Mouse (Mus musculus): ENCODE measurements at regions not wholly inside any gene's neighbourhood (a gene's known extent, or its start where the extent isn't known, plus 50 kb on each side); places are given as distances from the start of the nearest gene placed in this dataset.

GRCm38 (mm10) chr3:52929827-52930605 is 87.0 kb downstream of the Cog6 start:
- no peak for DNase-seq (ENCODE audit: extremely low read depth, insufficient read length, low spot score)

DNA sequence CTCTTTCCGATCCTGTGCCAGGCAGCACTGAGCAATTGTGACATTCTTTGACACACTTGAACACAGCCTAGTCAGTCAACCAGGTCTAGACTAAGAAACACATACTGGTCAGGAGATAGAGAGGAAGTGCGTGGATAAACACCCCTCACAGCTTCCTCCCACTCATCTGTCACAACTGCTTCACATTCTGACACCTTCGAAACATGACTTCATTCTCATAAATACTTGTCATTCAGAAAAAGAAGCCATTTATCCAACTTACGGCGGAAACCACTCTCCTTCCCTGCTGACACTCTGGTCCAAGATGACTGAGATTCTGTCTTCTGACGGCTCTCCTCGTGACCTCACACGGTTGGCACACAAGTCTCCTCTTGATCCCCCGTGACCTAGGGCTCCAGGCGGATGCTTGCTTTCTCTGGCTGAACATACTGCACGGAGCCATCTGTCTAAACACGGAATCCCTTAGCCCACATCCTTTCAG is 89.6 kb downstream of the Cog6 start:
- DNase-seq (ENCODE audit: extremely low read depth, insufficient read length, low spot score) = no peak

DNA sequence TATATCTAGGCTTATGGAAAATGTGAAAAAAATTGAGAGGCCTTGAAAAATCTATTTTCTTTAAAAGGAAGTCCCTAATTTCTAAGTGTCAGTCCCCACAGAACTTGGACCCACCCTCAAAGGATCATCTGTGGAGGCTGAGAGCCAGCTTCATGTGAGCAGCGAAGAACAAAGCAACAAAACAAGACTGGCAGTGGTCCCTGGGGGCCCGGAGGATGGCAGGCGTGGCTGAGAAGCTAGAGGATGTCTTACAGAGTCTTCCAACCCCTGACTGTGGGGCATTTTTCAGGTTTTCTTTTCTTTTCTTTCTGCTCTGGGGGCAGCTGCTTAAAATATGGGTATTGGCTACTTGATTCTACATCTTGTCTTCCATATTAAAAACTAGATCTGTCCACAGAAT is 90.5 kb downstream of the Cog6 start:
- DNase-seq (ENCODE audit: extremely low read depth, insufficient read length, low spot score) = no peak

GRCm38 (mm10) chr3:52925223-52925622 is 91.8 kb downstream of the Cog6 start:
- DNase-seq (ENCODE audit: extremely low read depth, insufficient read length, low spot score) = no peak

- no peak for DNase-seq (ENCODE audit: extremely low read depth, insufficient read length, low spot score)
Observed at GRCm38 (mm10) chr3:52924631-52925030, 92.4 kb downstream of the Cog6 start.

- DNase-seq (ENCODE audit: extremely low read depth, insufficient read length, low spot score) = no peak
Observed at GRCm38 (mm10) chr3:52923824-52924559, 93.0 kb downstream of the Cog6 start.

DNA sequence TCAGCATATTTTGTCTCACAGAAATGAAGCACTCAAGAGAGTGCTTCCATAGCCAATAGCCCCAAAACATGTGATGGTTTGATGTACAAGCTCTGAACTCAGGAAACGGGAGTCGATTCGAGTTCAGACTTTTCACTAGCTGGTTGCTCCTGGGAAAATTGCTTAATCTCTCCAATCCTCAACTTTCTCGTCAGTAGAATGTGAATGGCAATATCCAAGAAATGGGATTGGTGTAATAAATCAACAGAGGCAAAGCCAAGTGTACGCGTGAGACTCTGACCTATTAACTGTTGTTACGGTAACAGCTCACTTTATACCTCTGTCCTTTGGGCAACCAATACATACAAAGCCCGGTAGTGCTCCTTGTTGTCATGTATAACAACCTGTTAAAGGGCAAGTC is 94.6 kb downstream of the Cog6 start:
- DNase-seq (ENCODE audit: extremely low read depth, insufficient read length, low spot score) = no peak

DNA sequence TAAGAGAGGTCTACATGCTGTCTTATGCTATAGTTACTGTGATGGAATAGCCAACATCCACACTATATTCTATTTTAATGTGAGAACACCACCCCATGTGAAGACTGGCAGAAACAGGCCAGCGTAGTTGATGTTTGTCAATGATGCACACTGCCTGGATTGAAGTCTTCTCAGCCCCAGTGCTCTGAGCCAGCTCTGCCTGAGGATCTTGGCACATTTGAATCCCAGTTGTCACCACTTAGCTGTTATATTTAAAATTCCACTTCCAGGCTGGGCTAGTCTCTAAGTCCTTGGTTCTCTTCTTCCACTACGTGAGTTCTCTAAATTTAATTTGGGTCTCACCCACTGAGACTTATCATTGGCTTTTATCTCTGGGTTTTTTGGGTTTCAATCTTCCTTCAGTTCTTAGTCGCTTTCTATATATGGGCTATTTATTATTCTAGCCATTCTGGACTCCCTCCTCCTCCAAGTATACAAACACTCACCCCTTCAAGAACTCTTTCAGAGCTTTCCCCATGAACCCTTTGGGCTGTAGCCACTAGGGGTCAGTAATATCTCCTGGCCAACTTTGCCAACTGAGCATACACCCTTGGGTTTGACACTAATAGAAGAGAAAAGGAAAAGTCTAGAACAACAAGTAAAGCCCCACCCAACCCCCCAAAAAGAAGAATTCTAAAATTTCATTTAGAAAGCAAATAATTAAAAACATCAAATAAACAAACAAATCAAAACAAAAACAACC is 110.0 kb downstream of the Cog6 start:
- no peak for DNase-seq (ENCODE audit: extremely low read depth, insufficient read length, low spot score)

DNA sequence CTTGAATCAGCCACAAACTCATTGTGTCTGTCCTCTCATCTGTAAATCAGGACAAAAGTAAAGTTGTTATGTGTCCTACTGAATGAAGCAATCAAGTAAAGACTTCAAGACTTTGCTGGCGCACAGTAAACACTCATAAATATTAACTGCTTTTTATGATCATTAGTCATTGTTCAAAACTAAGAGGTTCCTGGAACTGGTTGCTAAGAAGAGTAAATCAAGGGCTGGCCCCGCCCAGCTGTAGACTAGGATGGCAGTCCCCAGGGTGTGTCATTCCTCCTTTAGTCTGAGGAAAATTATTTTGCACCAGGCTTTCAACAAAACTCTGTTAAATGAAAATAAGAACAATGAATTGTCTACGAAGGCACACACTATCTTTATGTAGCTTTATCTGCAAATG is 113.0 kb downstream of the Cog6 start:
- no peak for DNase-seq (ENCODE audit: extremely low read depth, insufficient read length, low spot score)

DNA sequence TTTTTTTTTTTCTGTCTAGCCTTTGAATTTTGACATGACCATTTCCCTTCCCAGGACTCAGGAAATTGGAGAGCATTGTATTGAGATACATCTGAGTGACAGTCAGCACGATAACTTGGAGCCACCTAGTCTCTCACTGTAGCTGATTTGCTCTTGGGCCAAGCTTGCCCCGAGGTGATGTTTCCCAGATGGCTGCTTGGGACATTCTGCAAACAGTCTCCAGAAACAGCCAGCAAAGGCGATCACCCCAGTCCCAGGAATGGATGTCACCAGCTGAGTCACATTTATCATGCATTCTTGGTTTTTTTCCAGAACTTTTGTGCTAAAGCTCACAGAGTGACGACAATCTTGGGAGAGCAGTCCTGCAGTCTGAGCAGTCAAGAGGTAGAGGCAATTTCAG is 119.4 kb downstream of the Cog6 start:
- DNase-seq (ENCODE audit: extremely low read depth, insufficient read length, low spot score) = no peak

- DNase-seq (ENCODE audit: extremely low read depth, insufficient read length, low spot score) = no peak
Observed at GRCm38 (mm10) chr3:52896462-52896861, 120.6 kb downstream of the Cog6 start.

- no peak for DNase-seq (ENCODE audit: extremely low read depth, insufficient read length, low spot score)
Observed at GRCm38 (mm10) chr3:52895751-52896150, 121.3 kb downstream of the Cog6 start.

DNA sequence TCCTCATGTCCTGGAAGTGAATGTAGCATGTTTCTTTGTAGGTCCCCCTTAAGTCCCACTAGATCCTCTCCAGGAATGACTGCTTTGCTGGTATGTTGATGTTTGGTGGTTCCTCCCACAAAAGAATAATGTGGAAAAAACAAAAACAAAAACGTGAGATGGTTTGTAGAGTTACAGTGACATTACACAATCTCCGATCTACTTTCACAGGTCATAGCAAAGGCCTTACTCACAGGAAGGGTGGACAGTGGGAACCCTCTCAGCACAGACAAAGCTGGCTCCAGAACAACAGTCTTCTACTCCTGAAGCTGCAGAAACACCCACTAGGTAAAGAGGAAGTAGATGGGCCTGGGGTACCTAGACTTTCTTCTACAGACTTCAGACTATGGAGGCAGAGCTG is 122.2 kb downstream of the Cog6 start:
- DNase-seq (ENCODE audit: extremely low read depth, insufficient read length, low spot score) = no peak

- DNase-seq (ENCODE audit: extremely low read depth, insufficient read length, low spot score) = no peak
Observed at GRCm38 (mm10) chr3:52889156-52889715, 127.8 kb downstream of the Cog6 start.

DNA sequence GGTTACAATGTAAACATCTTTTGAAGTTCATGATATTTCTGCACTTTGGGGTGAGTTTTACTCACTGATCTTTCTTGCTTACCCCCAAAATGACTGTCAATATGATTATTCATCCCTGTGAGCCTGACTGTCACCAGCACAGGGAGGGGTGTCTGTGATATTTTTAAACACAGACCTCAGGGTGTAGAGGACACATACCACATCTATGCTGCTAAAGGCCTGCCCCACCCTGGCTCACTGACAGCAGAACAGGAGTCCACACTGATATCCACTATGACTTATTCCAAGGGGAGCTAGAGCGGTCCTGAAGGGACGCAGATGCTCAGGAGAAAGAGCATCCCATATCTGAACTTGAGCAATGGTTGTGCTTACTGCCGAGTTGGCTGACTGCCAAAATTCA is 135.1 kb downstream of the Cog6 start:
- DNase-seq (ENCODE audit: extremely low read depth, insufficient read length, low spot score) = no peak

DNA sequence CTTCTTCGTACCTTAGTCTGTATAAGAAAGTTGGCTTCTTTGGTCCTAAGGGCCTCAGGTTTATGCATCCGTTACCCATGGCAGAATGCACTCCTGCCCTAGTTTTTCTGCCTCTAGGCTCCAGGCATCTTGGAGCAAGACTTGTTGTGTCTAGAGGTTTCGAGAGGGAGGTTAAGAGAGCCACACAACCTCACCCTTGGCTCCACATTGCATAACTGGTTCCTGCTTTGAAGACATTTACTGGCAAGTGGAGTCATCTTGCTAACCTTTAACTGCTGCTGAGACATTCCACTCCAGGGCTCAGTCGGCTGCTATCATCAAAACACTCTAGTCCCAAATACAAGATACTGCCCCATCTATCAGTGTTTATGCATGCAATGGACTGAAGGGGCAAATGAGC is 135.9 kb downstream of the Cog6 start:
- DNase-seq (ENCODE audit: extremely low read depth, insufficient read length, low spot score) = no peak

DNA sequence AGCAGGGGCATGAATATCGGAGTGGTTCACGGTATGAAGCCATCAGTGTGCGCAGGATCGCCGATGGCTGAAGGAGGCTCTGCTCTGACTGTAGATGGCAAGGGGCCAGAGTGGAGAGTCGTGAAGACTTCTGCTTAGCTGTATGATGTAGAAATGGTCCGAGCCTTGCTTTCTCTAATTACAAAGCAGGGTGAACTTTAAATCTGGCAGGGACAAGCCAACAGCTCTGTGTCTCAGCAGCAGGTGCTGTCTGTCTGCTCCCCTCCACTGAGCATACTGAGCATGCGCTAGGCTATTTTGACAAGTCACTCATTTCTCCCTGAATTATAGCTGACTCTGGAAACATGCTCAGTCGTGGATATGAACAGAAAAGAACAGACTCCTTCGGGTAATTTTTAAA is 137.3 kb downstream of the Cog6 start:
- no peak for DNase-seq (ENCODE audit: extremely low read depth, insufficient read length, low spot score)

DNA sequence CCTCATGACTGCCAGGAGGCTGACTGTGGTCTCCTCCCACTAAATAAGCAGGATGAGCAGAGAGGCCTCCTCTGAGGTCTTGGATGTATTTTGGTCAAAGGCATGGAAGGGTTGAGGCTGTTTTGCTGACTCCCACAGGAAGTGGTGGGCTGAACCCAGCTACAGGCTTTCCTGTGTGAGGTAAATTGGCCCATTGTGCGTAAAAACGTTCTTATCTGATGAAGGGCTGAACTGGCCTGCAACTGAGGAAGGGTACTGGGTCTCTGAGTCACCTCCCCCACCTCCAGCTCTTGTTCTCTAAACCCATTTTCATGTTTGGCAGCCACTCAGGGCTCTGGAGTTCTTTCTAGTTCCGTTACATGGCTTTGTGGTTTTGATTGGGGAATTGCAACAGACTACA is 138.7 kb downstream of the Cog6 start:
- DNase-seq (ENCODE audit: extremely low read depth, insufficient read length, low spot score) = no peak

GRCm38 (mm10) chr3:52872260-52872659 is 144.8 kb downstream of the Cog6 start:
- DNase-seq (ENCODE audit: extremely low read depth, insufficient read length, low spot score) = no peak

GRCm38 (mm10) chr3:52863146-52863849 is 153.7 kb downstream of the Cog6 start:
- DNase-seq (ENCODE audit: extremely low read depth, insufficient read length, low spot score) = no peak

DNA sequence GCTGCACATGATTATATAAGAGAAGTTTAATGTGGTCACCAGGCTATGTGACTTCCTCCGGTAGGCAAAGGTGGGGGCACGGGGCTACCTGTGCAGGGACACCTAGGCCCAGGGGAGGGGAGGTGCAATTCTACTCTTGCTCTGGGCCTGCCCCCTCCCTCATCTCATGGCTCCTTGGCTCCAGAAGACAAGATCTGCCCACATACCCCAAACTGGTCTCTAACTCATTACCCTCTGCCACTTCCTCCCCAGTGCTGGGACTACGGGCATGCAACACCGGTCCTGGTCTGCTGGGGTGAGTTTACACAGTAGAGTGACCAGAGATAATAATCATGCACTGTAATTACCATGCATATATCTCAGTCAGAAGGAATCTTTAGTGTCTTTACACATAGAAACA is 155.0 kb downstream of the Cog6 start:
- DNase-seq (ENCODE audit: extremely low read depth, insufficient read length, low spot score) = no peak
